Mouse (Mus musculus) heart, postnatal 14 days (tissue): ENCODE results near the gene Nod2. TPM values are rescaled to one million over a fixed set of nuclear protein-coding genes. Genes with fewer than 3 reads are reported as not detected.
"Not testable (repeated sequence)": the region's sequence is repeated elsewhere in the genome, so short reads cannot be mapped to it uniquely, and the experiment has no call there.

Experiments used
- DNase-seq, 2 experiments: peaks; one replicate each; pipeline ENCODE4 v3.0.0; 2021 to 2022
- intact Hi-C: fragments of 180-260 bp; cut with DNase I; formaldehyde crosslinking; loops from one replicate; pipeline ENCODE4 v1.15.1; 2025
- total RNA-seq, 2 experiments: library from RNA; stranded (reverse); gene quantifications; 2 replicates each; pipeline ENCODE4 v1.2.3; 2021

Nod2 gene
- total RNA-seq, 2 experiments from 2014 or later, result 1.2 to 1.4 TPM

DNA sequence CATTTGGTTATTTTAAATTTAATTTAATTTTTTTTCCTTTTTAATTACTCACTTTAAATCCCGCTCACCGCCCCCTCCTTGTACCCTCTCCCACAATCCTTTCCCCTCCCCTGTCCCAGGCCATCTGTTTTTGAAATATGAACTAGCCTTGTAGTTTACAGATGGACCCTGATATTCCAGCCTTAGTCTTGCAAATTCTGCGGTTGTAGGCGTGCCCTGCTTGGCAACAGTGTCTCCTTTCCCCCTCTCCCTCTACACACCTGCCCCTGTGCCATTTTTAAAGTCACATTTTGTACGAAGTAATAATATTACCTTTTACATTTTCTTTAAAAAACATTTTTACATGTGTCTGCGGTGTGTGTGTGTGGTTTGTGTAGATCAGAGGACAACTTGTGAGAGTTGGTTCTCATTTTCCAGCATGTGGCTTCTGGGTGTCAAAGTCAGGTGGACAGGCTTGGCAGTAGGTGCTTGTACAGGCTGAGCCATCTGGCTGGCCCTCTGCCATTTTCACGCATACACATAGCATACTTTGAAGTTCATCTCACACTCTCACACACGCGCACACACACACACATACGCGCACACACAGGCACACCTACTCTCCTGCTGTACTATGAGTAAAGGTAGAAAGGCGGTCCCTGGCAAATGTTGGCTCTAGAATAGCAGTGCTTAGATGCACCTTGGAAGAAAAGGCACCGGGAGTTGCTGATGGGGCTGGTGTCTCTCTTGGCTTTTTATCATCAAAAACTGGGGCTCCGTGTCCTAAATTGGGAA, 18.9 kb upstream of the Nod2 start:
- intact Hi-C loops, result loop anchor here (5.0 kb wide), 1 partner anchor 69 kb away; the partner anchor contains the start of gene Cyld
- DNase-seq, result no peak

DNA sequence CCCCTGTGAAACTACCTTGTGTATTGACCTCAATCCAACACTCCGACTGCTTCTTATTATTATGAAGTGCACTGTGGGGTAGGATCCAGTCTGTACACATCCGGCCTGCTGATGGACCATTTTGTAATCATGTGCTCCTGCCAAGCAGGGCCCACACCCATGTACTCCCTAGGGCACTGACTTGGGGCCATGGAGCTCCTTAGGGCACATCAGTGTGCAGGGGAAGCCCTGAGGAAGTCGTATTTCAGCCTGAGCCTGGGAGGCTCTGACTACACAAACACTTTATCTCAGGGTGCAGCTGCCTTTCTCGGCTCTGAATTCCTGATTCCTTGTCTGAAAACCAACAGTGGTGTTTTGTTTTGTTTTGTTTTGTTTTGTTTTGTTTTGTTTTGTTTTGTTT, 16.9 kb upstream of the Nod2 start:
- intact Hi-C loops, result no loop called here

DNA sequence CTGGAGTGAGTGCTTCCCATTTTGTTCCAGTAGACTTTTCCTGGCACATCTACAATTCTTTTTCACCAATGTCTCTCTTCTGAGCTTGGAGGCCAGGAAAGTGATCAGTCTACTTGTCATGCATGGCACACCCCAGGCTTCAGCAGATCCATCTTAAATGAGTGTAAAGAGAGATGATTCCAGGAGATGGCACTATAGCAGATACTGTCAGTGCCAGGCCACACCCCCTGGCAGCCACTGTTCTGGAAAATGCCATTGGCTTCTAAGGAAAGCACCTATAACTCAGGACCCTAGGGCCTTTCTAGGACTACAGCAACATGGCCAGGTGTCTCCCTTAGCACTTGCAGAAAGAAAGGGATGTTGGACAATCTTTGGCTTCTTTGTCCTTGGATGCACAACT, 16.0 kb upstream of the Nod2 start:
- intact Hi-C loops, result no loop called here

More for the DNA sequence above, 16.9 kb upstream of the Nod2 start:
- DNase-seq, result no peak

DNA sequence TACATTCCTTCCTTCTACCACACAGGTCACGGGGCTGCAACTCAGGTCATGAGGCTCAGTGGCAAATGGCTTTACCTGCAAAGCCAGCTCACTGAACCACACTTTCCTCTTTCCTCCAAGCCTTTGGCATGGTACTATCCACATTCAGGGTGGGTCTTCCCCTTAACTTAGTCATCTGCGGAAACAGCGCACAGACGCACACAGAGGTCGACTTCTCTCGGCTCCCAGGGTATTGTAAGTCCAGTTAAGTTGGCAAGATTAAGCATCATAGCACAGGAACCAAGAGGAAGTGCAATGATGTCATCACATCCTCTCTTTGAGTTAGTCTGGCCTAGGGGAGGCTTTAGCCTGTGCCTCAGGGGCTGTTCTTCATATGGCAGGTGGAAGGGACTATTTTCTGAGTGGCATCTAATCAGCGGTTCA, 13.8 kb upstream of the Nod2 start:
- intact Hi-C loops, result no loop called here
- DNase-seq, result peak; percentile 21 to 42

More for the DNA sequence above, 16.0 kb upstream of the Nod2 start:
- peak in 1 of 2 experiments; percentile 15 for DNase-seq

DNA sequence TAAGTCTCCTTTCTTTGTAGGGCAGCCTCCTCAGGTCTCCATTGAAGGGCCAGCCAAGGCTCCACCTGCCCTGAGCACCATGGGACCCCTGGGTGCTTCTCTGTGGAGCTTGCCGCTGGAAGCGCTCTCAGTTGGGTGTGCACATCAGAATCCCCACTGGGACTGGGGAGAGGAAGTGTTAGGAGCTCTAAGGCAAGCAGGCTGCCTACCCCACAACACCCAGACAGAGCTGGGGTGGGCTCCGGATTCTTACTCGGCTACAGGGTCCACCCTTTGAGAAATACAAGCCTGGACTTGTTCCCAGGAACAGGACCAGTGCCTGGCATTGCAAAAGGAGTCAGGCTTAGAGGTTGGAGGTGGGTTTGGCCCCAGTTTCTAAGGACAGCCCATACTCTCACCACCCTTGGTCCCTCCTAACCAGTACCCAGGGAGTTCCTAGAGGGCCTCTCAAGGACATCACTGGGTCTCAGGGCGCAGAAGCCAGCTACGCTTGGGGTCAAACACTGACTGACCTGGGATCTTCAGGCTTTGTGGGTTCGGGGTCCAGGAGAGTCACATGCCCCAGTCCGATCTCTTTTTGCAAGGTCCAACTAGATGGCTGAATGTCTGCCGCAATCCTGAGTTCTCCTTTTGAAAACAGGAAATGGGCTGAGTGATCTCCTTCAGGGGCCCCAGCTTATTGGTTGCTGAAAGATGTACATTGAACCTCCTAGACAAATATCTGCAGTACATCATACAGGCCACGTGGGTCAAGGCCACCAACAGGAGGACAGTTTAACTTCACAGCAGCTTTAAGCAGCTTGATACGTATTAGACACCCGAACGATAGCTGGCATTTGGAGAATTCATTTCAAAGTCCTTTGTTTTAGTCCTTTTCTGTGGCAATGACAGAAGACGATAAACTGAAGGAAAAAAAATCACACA, 11.4 kb upstream of the Nod2 start, which contains the start of gene Snx20:
Gene Snx20, minus strand, starts transcription at position 655 of the 924 bp plus-strand sequence.
- DNase-seq, result peak in 1 of 2 experiments; percentile 10
- intact Hi-C loops, result no loop called here

DNA sequence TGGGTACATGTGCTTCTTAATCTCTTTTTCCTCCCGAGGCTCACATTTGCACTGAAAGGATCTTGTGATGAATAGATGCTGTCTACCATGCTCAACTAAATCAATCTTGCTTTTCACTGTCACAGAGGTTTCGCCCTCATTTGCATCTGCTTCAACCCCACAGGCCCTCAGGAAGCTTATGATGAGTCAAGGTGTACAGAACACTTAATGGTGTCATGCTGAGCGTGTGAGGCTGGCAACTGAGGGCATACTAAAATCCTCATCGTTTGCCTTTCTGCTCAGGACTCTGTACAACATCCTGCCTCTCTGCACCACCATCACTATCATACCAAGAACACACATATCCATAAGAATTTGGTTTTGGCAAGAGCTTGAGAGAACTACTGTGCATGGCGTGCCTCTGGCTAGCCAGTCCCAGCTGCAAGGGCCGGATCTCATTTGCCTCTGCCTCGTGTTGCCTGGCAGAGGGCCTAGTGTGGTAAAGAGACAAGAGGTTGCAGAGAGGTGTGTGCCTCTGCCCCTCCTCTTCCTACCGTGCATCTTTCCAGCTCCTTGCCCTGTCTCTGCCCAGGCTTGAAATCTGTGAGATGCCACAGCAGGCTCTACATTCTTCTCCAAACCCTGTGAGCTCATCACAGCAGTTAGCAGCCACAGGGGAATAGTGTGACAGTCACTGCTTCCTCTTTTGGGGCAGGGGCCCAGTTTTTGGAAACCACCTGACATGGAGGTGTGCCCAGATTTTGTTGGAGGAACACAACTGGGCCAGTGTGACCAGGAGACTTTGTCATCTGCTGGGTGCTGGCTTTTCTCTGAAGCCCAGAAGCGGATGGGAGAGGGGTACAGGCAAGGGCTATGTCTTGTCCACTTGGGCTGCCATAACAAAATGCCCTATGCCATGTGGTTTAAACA, 9.8 kb upstream of the Nod2 start:
- no peak for DNase-seq
- intact Hi-C loops, result no loop called here

DNA sequence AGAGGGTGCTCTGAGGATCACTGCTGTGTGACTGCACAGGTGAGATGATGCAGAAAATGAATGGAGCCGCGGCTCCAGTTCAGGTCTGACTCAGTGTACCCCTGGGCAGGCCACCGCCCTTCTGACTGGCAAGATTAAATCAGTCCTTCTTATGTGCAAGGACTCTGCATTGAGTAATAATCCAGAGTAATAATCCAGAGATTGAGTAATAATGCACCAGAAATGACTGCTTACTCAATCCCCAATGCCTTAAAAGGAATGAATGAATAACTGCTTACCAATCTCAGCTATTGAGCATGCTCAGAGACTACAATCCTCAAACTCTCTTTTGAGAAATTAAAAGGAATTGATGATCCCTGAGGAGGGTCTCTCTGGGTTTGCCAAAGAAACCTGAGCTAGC, 8.2 kb upstream of the Nod2 start:
- intact Hi-C loops, result no loop called here
- DNase-seq, result no peak

DNA sequence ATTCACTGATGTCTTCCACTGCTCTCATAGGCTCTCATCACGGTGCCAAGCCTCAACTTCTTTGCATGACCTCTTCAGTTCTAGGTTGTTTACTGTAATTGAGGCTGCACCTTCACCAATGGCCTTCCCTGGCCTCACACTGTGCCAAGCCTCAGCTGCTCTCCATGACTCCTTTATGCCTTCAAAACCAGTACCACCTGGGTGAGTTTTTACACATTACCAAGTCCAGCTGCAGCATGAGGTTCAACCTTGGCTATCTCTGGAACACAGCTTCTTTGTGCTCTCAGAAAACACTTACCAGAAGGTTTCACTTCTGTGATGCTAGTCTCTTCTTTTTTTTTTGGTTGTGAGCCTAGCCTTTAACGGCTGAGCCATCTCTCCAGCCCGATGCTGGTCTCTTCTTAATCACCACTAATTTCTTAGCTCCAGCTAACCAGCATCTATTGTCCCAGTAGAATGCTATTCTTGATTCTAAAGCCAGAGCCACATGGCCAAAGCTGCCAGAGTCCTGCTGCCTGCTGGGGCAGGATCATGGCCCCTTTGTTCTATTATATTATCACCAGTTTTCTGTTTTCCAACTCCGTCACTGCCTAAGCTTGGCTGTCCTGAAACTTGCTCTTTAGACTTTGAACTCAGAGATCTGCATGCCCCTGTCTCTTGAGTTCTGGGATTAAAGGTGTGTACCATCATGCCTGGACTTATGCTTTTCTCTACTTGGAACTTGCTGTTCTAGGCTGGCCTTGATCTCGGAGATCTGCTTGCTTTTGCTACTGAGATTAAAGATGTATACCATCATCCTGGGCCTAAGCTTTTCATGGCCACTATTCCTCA, 4.2 kb upstream of the Nod2 start:
- intact Hi-C loops, result no loop called here
- DNase-seq, result no peak

DNA sequence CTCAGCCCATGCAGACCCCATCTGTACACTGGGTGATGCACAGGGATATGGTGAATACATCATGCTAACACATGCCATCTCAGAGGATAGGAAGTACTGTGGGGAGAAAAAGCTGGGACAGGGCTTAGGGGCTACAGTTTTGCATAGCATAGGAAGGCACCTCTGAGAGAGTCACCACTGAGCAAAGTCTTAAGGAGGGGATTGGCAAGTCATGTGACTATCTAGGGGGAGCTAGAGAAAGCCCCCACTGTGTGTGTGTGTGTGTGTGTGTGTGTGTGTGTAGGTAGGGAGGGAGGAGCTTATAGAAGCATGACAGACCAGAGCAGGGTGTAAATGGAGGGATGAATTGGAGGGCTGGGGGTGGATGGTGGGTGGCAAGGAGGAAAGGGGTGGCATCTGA, 1.2 kb downstream of the Nod2 start:
- intact Hi-C loops, result loop anchor here (5.0 kb wide), 1 partner anchor 49 kb away; the partner anchor contains the start of gene Cyld

DNA sequence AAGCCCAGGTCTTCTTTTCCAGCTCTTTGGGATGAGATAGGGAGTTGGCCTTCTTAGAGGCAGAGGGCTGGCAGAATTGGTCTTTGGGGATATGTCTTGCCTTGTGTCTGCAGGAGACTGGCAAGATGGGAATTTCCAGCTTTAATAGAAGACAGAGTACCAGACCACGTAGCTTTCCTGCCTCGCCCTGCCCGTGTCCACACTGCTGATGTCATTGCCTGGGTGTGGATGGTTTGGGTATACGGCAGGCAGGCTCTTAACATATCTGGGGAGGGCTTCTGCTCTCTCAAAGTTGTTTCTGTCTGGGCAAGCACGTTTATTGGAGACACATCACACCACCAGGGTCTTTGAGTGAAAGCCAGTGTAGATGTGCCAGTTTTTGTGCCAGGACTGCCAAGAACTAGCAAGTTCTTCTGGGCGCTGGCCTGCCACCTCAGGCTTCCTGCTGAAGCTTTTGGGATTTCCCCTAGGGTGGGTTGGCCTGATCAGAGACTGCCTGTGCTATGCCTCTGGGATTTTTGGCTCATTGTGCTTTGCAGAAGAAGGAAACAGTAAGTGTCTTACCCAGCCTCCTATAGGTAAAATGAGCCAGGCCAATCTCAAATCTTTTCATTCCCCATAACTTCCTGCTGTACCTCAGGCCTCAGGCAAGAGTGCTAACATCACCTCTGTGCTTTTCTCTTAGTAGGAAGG, 3.0 kb downstream of the Nod2 start:
- no peak for DNase-seq
- intact Hi-C loops, result no loop called here

More for the DNA sequence above, 1.2 kb downstream of the Nod2 start:
- DNase-seq, result no peak

DNA sequence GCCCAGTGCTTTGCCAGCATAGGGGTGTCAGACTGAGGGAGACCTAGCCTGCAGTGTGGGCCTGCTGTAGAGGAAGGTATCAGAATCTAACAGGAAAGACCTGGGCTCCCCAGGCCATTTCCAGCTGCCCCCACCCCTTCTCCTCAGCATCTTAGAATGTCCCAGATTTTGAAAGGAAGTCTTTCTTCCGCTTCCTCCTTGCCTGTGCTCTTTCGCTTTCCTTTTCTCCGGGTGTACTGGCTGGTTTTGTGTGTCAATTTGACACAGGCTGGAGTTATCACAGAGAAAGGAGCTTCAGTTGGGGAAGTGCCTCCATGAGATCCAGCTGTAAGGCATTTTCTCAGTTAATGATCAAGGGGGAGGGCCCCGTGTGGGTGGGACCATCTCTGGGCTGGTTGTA, 4.0 kb downstream of the Nod2 start:
- peak in 1 of 2 experiments; percentile 10 for DNase-seq
- intact Hi-C loops, result not testable (repeated sequence)

DNA sequence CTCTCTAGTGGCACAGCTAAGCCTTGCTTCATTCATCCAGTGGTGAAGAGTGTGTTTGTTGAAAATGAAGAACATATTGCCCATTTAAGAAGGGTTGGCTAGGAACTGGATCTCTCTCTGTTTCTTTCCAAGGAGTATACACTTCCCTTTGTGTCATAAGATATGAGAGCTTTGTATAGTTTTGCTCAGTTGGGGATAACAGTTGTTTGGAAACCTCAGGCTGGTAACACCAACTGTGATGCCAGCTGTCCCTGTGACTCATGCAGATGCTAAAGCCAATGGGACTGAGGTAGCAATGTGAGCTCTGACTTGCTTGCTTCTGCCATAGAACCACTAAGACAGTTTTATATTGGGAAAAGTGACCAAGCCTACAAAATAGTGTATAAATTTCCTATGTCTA, 8.2 kb downstream of the Nod2 start:
- DNase-seq, result no peak
- intact Hi-C loops, result no loop called here

DNA sequence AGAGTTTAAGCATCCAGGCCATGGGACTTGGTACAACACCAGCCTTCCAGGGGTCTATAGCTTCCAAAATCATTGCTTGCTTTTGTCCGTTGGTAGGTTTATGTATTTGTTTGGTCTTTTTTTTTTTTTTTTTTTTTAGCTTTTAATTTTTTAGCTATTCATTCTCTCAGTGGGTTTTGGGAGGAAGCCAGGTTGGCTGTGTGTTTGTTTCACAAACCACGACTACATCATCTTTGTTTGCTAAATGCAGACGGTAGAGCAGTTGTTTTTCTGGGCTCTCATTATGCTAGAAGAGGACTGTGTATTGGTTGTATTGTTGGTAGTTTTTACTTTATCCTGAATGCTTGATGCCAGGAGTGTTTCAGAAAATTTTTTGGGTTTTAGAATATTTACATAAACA, 12.8 kb downstream of the Nod2 start:
- intact Hi-C loops, result no loop called here

DNA sequence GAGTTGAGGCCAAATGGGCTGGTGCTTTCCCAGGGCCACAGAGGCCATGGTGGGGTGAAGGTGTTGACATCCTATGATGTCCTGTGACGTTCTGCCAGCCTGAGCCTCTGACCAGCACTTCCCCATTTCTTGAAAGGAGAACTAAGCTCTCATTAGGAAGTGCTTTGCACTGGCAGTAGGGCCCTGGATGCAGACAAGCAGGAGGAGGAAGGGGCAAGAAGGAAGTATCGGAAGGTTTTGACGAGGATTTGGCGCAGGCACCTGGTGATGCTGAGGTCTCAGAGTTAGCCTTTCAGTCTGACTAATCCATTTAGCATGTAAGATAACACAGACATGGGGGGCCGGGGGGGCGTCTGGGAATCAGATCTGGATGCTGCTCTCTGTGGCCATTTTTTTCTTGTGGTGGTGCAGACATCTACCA, 15.3 kb downstream of the Nod2 start:
- intact Hi-C loops, result no loop called here
- no peak for DNase-seq

More for the DNA sequence above, 12.8 kb downstream of the Nod2 start:
- DNase-seq, result no peak

DNA sequence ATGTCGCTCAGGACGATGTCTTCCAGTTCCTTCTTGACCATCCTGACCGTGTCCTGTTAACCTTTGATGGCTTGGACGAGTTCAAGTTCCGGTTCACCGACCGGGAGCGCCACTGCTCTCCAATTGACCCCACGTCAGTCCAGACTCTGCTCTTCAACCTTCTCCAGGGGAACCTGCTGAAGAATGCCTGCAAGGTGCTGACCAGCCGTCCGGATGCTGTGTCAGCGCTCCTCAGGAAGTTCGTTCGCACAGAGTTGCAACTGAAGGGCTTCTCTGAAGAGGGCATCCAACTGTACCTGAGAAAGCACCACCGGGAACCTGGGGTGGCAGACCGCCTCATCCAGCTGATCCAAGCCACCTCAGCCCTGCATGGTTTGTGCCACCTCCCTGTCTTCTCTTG, 17.0 kb downstream of the Nod2 start:
- intact Hi-C loops, result no loop called here
- DNase-seq, result no peak

DNA sequence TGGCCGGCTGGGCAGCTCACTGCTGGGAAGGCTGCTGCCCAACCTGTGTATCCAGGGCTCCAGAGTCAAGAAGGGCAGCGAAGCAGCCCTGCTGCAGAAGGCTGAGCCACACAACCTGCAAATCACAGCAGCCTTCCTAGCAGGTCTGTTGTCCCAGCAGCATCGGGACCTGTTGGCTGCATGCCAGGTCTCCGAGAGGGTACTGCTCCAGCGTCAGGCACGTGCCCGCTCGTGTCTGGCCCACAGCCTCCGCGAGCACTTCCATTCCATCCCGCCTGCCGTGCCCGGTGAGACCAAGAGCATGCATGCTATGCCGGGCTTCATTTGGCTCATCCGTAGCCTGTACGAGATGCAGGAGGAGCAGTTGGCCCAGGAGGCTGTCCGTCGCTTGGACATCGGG, 17.8 kb downstream of the Nod2 start:
- intact Hi-C loops, result no loop called here
- peak in 1 of 2 experiments; percentile 34 for DNase-seq

DNA sequence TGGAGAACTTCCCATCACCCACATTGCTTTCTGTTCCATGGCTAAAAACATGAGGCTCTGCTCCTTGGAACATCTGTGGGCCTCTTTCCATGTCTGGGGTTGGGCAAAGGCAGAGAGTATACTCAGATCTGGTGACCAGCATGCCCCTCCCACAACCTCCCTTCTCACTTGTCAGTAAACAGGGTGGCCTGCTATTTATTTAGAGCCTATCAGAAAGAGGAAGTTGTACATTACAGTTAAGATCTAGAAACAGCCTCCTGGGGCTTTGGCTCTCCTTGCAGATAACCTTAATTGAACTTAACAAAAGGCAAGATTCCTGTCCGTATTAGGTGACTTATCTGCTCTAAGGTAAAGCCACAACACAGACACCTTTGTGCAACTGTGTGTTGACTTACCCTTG, 19.3 kb downstream of the Nod2 start:
- intact Hi-C loops, result no loop called here
- no peak for DNase-seq

DNA sequence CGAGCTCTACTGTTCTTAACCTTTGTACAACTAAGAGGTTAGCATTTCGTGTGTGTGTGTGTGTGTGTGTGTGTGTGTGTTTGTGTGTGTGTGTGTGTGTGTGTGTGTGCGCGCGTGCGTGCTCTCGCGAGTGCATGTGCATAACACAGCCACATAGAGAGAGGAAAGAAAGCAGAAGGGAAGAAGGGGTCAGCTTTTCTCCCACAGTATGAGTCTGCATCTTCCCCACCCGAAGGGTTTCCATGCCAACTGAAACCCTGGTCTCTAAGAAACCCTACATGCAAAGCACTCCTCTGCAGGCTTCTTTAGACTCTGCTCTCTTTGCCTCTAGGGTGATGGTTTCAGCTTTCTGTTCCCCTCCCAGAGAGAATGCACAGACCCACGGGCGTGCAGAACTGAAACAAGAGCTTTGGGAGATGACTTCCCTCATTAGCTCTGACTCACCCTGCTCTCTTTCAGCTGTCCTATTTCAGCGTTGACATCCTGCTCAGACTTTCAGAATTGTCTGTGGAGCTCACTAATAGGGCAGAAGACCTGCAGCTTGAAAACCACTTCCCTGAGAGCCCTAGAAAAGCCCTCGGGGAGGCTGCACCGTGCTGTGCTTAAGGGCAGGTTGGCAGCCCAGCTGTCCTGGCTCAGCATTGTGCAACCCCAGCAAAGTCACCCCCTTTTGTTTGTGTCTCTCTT, 21.4 kb downstream of the Nod2 start:
- no peak for DNase-seq
- intact Hi-C loops, result no loop called here
